Mouse (Mus musculus): ENCODE results near the gene Nphp1. TPM values are rescaled to one million over a fixed set of nuclear protein-coding genes. Genes with fewer than 3 reads are reported as not detected.

Nphp1 gene
- total and polyA plus RNA-seq, 3 experiments: 19.1 to 63.6 (median 37.1) TPM

DNA sequence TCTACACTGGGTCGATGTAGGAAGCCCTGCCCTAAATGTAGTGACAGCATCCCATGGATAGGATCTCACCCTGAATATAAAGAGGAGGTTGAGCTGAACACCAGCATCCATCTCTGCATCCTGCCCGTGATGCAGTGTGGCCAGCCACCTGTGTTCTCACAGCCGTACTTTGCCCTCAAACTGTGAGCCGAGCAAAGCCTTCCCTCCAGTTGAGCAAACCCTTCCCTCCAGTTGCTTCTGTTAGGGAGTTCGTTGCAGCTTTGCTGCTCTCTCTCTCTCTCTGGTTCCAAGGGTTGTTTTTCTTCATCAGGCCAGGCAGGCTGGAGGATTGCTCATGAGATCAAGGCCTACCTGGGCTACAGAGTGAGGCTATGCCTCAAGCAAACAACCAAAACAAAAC, 53.8 kb downstream of the Nphp1 start:
- H3K9ac ChIP-seq (ENCODE audit: control insufficient read depth, low read depth, low read length, poor library complexity, severe bottlenecking): no peak overlapping the region
- H3K4me1 ChIP-seq (ENCODE audit: control insufficient read depth in 1 of 2, insufficient read depth in 2 of 2, low read length in 2 of 2): no peaks in the 10 kb centered on the region
- H3K79me2 ChIP-seq (ENCODE audit: control insufficient read depth, insufficient read depth, low read length, poor library complexity): no peaks in the 10 kb centered on the region
- no peaks in the 10 kb centered on the region for H3K9me3 ChIP-seq (replicated peaks; ENCODE audit: insufficient read depth, low read length)
- TF ChIP-seq MYB (IDR thresholded peaks at IDR 0.05; ENCODE audit: low read depth, low read length): no peak
- TF ChIP-seq ELF1 (IDR thresholded peaks at IDR 0.05; ENCODE audit: low read depth, low read length): no peak
- no peak for TF ChIP-seq TBP (IDR thresholded peaks at IDR 0.05; ENCODE audit: low read depth, low read length)
- TF ChIP-seq NRF1 (IDR thresholded peaks at IDR 0.05; ENCODE audit: insufficient read depth, low read depth, low read length, poor library complexity, severe bottlenecking): no peak
- TF ChIP-seq NELFE (IDR thresholded peaks at IDR 0.05; ENCODE audit: low read depth, low read length): no peak
- no peak for TF ChIP-seq SIN3A (IDR thresholded peaks at IDR 0.05; ENCODE audit: low read length)
- no peak for TF ChIP-seq CHD1 (IDR thresholded peaks at IDR 0.05; ENCODE audit: low read depth, low read length)
- no peak for TF ChIP-seq ZC3H11A (IDR thresholded peaks at IDR 0.05; ENCODE audit: low read depth, low read length)
- TF ChIP-seq ZMIZ1 (IDR thresholded peaks at IDR 0.05; ENCODE audit: low read depth, low read length): no peak
- TF ChIP-seq MEF2A (IDR thresholded peaks at IDR 0.05; ENCODE audit: extremely low read depth, insufficient replicate concordance, low read depth, low read length, poor library complexity, severe bottlenecking): no peak
- TF ChIP-seq RAD21 (IDR thresholded peaks at IDR 0.05; ENCODE audit: low read depth, low read length): no peak
- TF ChIP-seq BHLHE40 (IDR thresholded peaks at IDR 0.05; ENCODE audit: borderline replicate concordance, low read depth, low read length): no peak
- DNase-seq (ENCODE audit: low read depth, low spot score): no peak
- H3K27ac ChIP-seq (ENCODE audit: control insufficient read depth, low read depth, low read length): no peak overlapping the region
- H3K4me3 ChIP-seq (ENCODE audit: control insufficient read depth in 1 of 2, insufficient read depth in 1 of 2, low read depth in 2 of 2, low read length in 2 of 2): no peak overlapping the region
- H3K36me3 ChIP-seq (ENCODE audit: control insufficient read depth in 1 of 2, insufficient read depth in 2 of 2, low read length in 2 of 2): no peaks in the 10 kb centered on the region
- no peaks in the 10 kb centered on the region for H3K27me3 ChIP-seq (ENCODE audit: control insufficient read depth in 1 of 2, insufficient read depth in 2 of 2, low read length in 2 of 2)

DNA sequence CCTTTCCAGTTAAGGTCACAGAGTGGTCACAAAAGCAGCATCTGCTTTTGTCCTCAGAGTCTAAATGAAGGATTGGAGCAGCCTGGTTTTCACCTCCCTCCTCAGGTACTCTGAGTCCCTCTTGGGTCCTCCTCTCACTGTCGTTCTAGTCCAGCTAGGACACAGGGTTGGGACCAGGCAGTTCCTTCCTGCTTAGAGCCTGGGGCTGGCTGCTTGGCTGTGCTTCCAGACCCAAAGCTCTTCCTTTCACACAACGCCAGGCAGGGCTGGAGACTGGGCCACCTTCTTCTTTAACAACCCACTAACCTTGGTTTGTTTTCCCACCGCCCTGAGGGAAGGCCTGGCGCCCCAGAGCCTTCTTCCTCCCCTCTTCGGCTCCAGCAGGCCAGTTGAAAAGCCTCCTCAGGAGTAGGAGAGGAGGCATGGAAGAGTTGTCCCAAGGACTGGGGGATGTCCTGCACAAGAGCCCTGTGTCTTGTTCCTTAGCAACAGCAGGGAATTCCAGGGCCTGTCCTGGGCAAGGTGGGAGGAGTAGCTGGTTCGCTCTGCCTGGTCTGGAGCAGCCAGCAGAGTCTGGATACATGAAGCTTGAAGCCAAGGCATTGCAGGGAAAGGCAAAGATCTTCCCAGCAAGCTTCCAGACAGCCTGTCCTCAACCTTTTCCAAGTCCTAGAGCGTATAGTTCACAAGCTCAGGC, 58.2 kb downstream of the Nphp1 start:
- Histone ChIP-seq H3K4me1 (ENCODE audit: control insufficient read depth in 1 of 2, insufficient read depth in 2 of 2, low read length in 2 of 2) (no peaks in the 10 kb centered on the region), H3K79me2 (ENCODE audit: control insufficient read depth, insufficient read depth, low read length, poor library complexity) (no peaks in the 10 kb centered on the region), H3K9ac (ENCODE audit: control insufficient read depth, low read depth, low read length, poor library complexity, severe bottlenecking) (no peak overlapping the region), H3K9me3 (replicated peaks; ENCODE audit: insufficient read depth, low read length) (no peaks in the 10 kb centered on the region), H3K36me3 (ENCODE audit: control insufficient read depth in 1 of 2, insufficient read depth in 2 of 2, low read length in 2 of 2) (no peaks in the 10 kb centered on the region), H3K27me3 (ENCODE audit: control insufficient read depth in 1 of 2, insufficient read depth in 2 of 2, low read length in 2 of 2) (no peaks in the 10 kb centered on the region; a peak in 3 of 4 replicates), H3K4me3 (ENCODE audit: control insufficient read depth in 1 of 2, insufficient read depth in 1 of 2, low read depth in 2 of 2, low read length in 2 of 2) (no peak overlapping the region), H3K27ac (ENCODE audit: control insufficient read depth, low read depth, low read length) (no peak overlapping the region)
- DNase-seq (ENCODE audit: low read depth, low spot score): no peak
- TF ChIP-seq CHD2 (IDR thresholded peaks at IDR 0.05; ENCODE audit: low read length): no peak
- TF ChIP-seq EP300 (IDR thresholded peaks at IDR 0.05; ENCODE audit: low read depth in 1 of 2, low read length in 2 of 2): no peak
- TF ChIP-seq UBTF (IDR thresholded peaks at IDR 0.05; ENCODE audit: borderline replicate concordance, insufficient read depth, low read depth, low read length): no peak
- TF ChIP-seq CHD1 (IDR thresholded peaks at IDR 0.05; ENCODE audit: low read depth, low read length): no peak
- TF ChIP-seq SIN3A (IDR thresholded peaks at IDR 0.05; ENCODE audit: low read length): no peak
- no peak for TF ChIP-seq CTCF (IDR thresholded peaks at IDR 0.05 in 2 of 3, conservative IDR thresholded peaks at IDR 0.05 in 1 of 3; ENCODE audit: control insufficient read depth in 1 of 3, insufficient read depth in 1 of 3, low read depth in 2 of 3, low read length in 3 of 3, poor library complexity in 1 of 3, severe bottlenecking in 1 of 3)
- TF ChIP-seq BHLHE40 (IDR thresholded peaks at IDR 0.05; ENCODE audit: borderline replicate concordance, low read depth, low read length): no peak
- TF ChIP-seq TBP (IDR thresholded peaks at IDR 0.05; ENCODE audit: low read depth, low read length): no peak
- no peak for TF ChIP-seq ETS1 (IDR thresholded peaks at IDR 0.05; ENCODE audit: low read depth, low read length)
- TF ChIP-seq ZKSCAN1 (IDR thresholded peaks at IDR 0.05; ENCODE audit: low read depth, low read length): no peak
- no peak for TF ChIP-seq TAL1 (IDR thresholded peaks at IDR 0.05; ENCODE audit: low read length)
- TF ChIP-seq POLR2A (IDR thresholded peaks at IDR 0.05; ENCODE audit: control insufficient read depth in 1 of 2, insufficient read depth in 1 of 2, low read depth in 1 of 2, low read length in 2 of 2, poor library complexity in 1 of 2): no peak
- TF ChIP-seq HCFC1 (IDR thresholded peaks at IDR 0.05; ENCODE audit: low read depth, low read length): no peak
- TF ChIP-seq POLR2AphosphoS2 (IDR thresholded peaks at IDR 0.05; ENCODE audit: low read length): no peak
- no peak for TF ChIP-seq SMC3 (IDR thresholded peaks at IDR 0.05; ENCODE audit: low read depth, low read length)
- TF ChIP-seq KAT2A (conservative IDR thresholded peaks at IDR 0.05; ENCODE audit: low read depth, low read length): no peak
- TF ChIP-seq NELFE (IDR thresholded peaks at IDR 0.05; ENCODE audit: low read depth, low read length): no peak

Data from MEL (cell line).